Mouse (Mus musculus) stomach, embryonic 16.5 days (tissue): ENCODE measurements around the gene Pax4. TPM values are rescaled to one million over a fixed set of nuclear protein-coding genes. Genes with fewer than 3 reads are reported as not detected.

Source experiments
- ATAC-seq: fragments of 200-750 bp; cut with Nextera tagmentation; 2 replicates; pipeline ENCODE4 v1.8.0; 2017; ENCODE audit warnings: moderate number of reproducible peaks, moderate TSS enrichment; ENCODE audit not compliant: insufficient read depth, low FRiP score
- H3K27ac ChIP-seq: fragments of 300-500 bp; sonication (generic); 2 replicates; pipeline ENCODE4 v1.5.1; 2014; ENCODE audit warnings: low read length
- H3K27me3 ChIP-seq: fragments of 300-500 bp; sonication (generic); 2 replicates; pipeline ENCODE4 v1.6.1; 2014; ENCODE audit warnings: low read length, control low read depth, mixed read lengths; ENCODE audit not compliant: control insufficient read depth, insufficient read depth
- H3K36me3 ChIP-seq: fragments of 300-500 bp; sonication (generic); 2 replicates; pipeline ENCODE4 v1.6.1; 2014; ENCODE audit warnings: low read length; ENCODE audit not compliant: control insufficient read depth, insufficient read depth
- H3K4me1 ChIP-seq: fragments of 300-500 bp; sonication (generic); 2 replicates; pipeline ENCODE4 v1.6.1; 2014; ENCODE audit warnings: low read length, control low read depth, mixed read lengths; ENCODE audit not compliant: control insufficient read depth, insufficient read depth
- H3K4me2 ChIP-seq: fragments of 300-500 bp; sonication (generic); 2 replicates; pipeline ENCODE4 v1.6.1; 2014; ENCODE audit warnings: low read depth, low read length, mixed read lengths
- H3K4me3 ChIP-seq: fragments of 300-500 bp; sonication (generic); replicated peaks from 2 replicates; pipeline ENCODE4 v1.5.1; 2014; ENCODE audit warnings: mild to moderate bottlenecking, low read length
- H3K9ac ChIP-seq: fragments of 300-500 bp; sonication (generic); 2 replicates; pipeline ENCODE4 v1.6.1; 2014; ENCODE audit warnings: low read length
- H3K9me3 ChIP-seq: fragments of 300-500 bp; sonication (generic); replicated peaks from 2 replicates; pipeline ENCODE4 v1.6.1; 2016; ENCODE audit warnings: low read length, control low read depth; ENCODE audit not compliant: control insufficient read depth
- WGBS: fragments of 180-500 bp; shearing (Covaris S2); extraction: QIAGEN DNeasy Blood & Tissue Kit; methylation state at CpG from one replicate; pipeline ENCODE4 v1.1.7; 2014; 5-methylcytosine and 5-hydroxymethylcytosine counted together
- polyA plus RNA-seq: library from polyadenylated mRNA; unstranded; fragments of >200 nt; fragmentation: Nextera tagmentation; extraction: Ambion mirVana; gene quantifications from 2 replicates; pipeline ENCODE4 v1.2.1, GENCODE M21; 2015

Pax4 gene
- polyA plus RNA-seq, 1 experiment from 2014 or later: 1.2 TPM

- 68% methylated on average over 2 of the region's 2 CpGs for WGBS
- peaks cover 24% of the 10 kb centered on the region for H3K4me1 ChIP-seq
- peaks cover 27% of the 10 kb centered on the region for H3K36me3 ChIP-seq
- H3K4me2 ChIP-seq: peak overlapping the region; percentile 92
- H3K4me3 ChIP-seq: peak overlapping the region; percentile 90; the same call in 1 of the 2 replicates
- no peaks in the 10 kb centered on the region for H3K9me3 ChIP-seq
- H3K27me3 ChIP-seq: no peaks in the 10 kb centered on the region
- no peak for ATAC-seq
- no peak overlapping the region for H3K27ac ChIP-seq
- H3K9ac ChIP-seq: no peak overlapping the region
Measured at GRCm38 (mm10) chr6:28419673-28420072, 29.5 kb downstream of the Pax4 start.

DNA sequence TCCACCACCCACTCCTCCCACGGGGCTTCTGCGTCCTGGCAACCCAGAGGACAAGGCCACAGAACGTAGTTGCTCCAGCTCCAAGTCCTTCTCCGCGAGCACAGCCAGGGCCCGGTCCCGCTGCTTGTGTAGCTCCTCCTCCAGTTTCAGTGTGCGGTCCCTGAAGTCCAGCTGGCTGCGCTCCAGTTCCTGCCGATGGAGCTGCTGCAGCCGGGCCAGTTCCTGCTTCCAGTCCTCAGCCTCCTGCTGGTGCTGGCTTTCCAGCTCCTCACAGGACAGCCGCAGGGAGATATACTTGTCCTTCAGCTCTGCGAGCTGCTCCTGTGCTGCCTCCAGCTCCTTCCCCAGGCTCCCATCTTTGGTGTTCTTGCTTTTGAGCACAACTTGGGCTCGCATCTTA is 30.7 kb downstream of the Pax4 start:
- ATAC-seq: no peak
- peaks cover 27% of the 10 kb centered on the region for H3K36me3 ChIP-seq
- no peak overlapping the region for H3K4me3 ChIP-seq
- no peak overlapping the region for H3K27ac ChIP-seq
- peaks cover 19% of the 10 kb centered on the region for H3K4me1 ChIP-seq
- no peak overlapping the region for H3K9ac ChIP-seq
- no peak overlapping the region for H3K4me2 ChIP-seq
- no peaks in the 10 kb centered on the region for H3K27me3 ChIP-seq
- 80% methylated on average over 14 of the region's 14 CpGs for whole genome bisulfite sequencing
- H3K9me3 ChIP-seq: no peaks in the 10 kb centered on the region

- H3K4me3 ChIP-seq: no peak overlapping the region
- H3K4me2 ChIP-seq: no peak overlapping the region
- no peak for ATAC-seq
- peaks cover 15% of the 10 kb centered on the region for H3K4me1 ChIP-seq
- WGBS: 63% methylated on average over 4 of the region's 4 CpGs
- no peak overlapping the region for H3K9ac ChIP-seq
- H3K9me3 ChIP-seq: no peaks in the 10 kb centered on the region
- H3K36me3 ChIP-seq: peaks cover 27% of the 10 kb centered on the region
- H3K27me3 ChIP-seq: no peaks in the 10 kb centered on the region
- no peak overlapping the region for H3K27ac ChIP-seq
Measured at GRCm38 (mm10) chr6:28416981-28417380, 32.2 kb downstream of the Pax4 start.

DNA sequence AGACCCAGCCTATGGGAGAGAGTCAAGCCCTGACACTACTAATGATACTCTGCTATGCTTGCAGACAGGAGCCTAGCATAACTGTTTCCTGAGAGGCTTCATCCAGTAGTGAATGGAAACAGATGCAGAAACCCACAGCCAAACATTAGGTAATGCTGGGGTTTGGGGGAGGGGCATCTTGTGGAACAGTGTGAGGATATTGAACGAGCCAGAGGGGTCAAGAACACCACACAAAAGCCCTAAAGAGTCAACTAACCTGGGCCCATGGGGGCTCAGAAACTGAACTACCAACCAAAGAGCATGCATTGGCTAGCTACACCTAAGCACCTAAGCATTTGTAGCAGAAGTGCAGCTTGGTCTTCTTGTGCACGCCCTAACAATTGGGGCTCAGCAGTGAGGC is 37.9 kb downstream of the Pax4 start:
- no peak overlapping the region for H3K4me2 ChIP-seq
- no peak overlapping the region for H3K9ac ChIP-seq
- no peak overlapping the region for H3K4me3 ChIP-seq
- H3K9me3 ChIP-seq: no peaks in the 10 kb centered on the region
- no peak overlapping the region for H3K27ac ChIP-seq
- peaks cover 8% of the 10 kb centered on the region; the same call in 1 of the 2 replicates for H3K36me3 ChIP-seq
- no peaks in the 10 kb centered on the region for H3K27me3 ChIP-seq
- no peak for ATAC-seq
- WGBS: 66% methylated on average over 2 of the region's 2 CpGs
- no peaks in the 10 kb centered on the region for H3K4me1 ChIP-seq

DNA sequence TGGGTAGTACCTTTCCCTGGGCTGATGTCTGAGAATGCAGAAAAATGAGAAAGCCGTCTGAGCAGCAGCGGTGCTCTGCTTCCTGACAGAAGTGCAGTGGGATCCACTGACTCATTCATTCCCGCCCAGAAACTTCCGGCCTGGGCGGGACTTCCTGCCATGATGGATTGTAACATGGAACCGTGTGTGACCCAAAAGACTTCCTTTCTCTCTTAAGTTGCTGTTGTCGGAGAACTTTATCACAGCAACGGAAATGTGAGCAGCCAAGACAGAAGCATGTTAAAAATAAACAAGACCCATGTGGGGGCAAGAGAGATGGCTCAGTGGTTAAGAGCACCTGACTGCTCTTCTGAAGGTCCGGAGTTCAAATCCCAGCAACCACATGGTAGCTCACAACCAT is 39.1 kb downstream of the Pax4 start:
- WGBS: 73% methylated on average over 9 of the region's 9 CpGs
- ATAC-seq: no peak
- no peak overlapping the region for H3K27ac ChIP-seq

DNA sequence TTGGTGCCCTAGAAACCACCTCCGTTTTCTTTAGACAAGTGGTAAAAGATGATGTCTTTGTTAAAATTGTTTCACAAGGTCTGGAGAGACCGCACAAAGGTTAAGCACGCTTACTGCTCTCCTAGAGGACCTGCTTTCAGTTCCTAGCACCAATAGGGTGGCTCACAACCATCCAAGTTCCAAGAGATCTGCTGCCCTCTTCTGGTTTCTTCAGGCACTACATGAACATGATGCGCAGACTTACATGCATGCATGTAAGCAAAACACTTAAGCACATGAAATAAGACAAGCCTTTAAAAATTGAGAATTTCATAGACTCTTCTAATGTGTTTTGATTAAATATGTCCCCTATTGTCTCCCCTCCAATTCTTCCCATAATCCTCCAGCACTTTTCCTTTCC is 49.4 kb downstream of the Pax4 start:
- WGBS: 86% methylated on average over 4 of the region's 4 CpGs
- H3K27ac ChIP-seq: no peak overlapping the region

More for the DNA sequence above, 39.1 kb downstream of the Pax4 start:
- Histone ChIP-seq H3K4me3 (no peak overlapping the region), H3K4me2 (no peak overlapping the region), H3K9ac (no peak overlapping the region), H3K4me1 (no peaks in the 10 kb centered on the region), H3K27me3 (no peaks in the 10 kb centered on the region), H3K36me3 (no peaks in the 10 kb centered on the region), H3K9me3 (no peaks in the 10 kb centered on the region)

DNA sequence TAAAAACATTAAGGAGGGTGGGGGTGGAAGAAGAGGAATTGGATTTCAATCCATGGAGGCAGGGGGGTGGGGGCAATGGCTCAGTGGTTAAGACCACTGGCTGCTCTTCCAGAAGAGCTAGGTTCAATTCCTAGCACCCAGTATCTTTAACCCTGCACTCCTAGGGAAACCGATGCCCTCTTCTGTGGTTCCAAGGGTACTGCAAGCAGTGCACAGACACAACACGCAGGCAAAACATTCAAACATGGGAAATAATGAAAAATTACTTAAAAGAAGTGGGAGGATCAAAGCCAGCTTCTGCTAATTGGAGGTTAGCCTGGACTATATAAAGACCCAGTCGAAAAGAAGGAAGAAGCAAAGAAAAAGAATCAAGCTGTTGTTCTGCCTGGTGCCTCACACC is 50.4 kb downstream of the Pax4 start:
- no peak overlapping the region for H3K4me3 ChIP-seq
- 80% methylated on average over 3 of the region's 3 CpGs for WGBS
- H3K9ac ChIP-seq: no peak overlapping the region
- no peaks in the 10 kb centered on the region for H3K36me3 ChIP-seq
- peaks cover 14% of the 10 kb centered on the region for H3K27me3 ChIP-seq
- no peak overlapping the region for H3K4me2 ChIP-seq
- H3K9me3 ChIP-seq: 0 out of 2 replicates have a peak, but pooled peaks cover 3% of the 10 kb centered on the region
- H3K4me1 ChIP-seq: no peaks in the 10 kb centered on the region
- ATAC-seq: no peak
- no peak overlapping the region for H3K27ac ChIP-seq

More for the DNA sequence above, 49.4 kb downstream of the Pax4 start:
- no peak overlapping the region for H3K4me3 ChIP-seq
- H3K27me3 ChIP-seq: peaks cover 14% of the 10 kb centered on the region
- H3K9me3 ChIP-seq: peaks cover 6% of the 10 kb centered on the region; the same call in 1 of the 2 replicates
- no peak overlapping the region for H3K4me2 ChIP-seq
- H3K36me3 ChIP-seq: no peaks in the 10 kb centered on the region
- no peak overlapping the region for H3K9ac ChIP-seq
- no peaks in the 10 kb centered on the region for H3K4me1 ChIP-seq
- no peak for ATAC-seq

DNA sequence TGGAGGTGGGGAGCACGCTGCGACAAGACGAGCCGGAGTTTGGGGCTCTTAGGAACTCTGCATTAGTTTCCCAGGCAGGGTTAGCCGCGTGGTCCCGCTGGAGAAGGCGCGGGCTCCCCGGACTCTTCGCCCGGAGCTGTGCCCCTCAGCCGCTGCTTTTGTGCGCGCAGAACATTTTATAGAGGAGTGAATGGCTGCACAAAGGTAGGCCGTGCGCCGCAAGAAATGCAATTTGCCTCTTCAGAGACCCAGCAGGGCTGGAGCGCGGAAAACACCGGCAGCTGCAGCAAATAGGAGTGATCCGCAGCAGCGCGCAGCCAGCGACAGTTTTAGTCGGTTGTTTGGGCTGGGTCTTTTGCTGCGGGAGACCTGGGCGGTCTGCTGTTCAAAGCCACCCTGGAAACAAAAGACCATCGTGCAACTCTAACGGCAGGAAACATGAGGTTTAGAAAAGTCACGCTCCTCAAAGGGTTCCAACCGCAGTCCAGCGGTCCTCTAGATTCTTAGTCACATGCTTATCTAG is 51.4 kb downstream of the Pax4 start, which contains the start of gene Zfp800:
Zfp800 (minus strand) TSS at position 325 of the 523 bp plus-strand sequence.
- H3K27ac ChIP-seq: no peak within 1 kb of the TSS

GRCm38 (mm10) chr6:28396853-28397457 is 52.2 kb downstream of the Pax4 start:
- Histone ChIP-seq H3K4me1 (no peaks in the 10 kb centered on the region), H3K4me3 (peak overlapping the region; percentile 49), H3K9me3 (0 out of 2 replicates have a peak, but pooled peaks cover 3% of the 10 kb centered on the region), H3K9ac (peak overlapping the region; percentile 36), H3K4me2 (peak overlapping the region; percentile 78), H3K36me3 (no peaks in the 10 kb centered on the region), H3K27ac (no peak overlapping the region), H3K27me3 (peaks cover 14% of the 10 kb centered on the region)
- ATAC-seq: no peak
- 6% methylated on average over 19 of the region's 19 CpGs for WGBS

More for the DNA sequence above, 51.4 kb downstream of the Pax4 start, which contains the start of gene Zfp800:
- WGBS: under 1% methylated on average over 33 of the region's 33 CpGs
- Histone ChIP-seq H3K36me3 (no peaks in the 10 kb centered on the region), H3K4me1 (no peaks in the 10 kb centered on the region), H3K4me2 (peak within 1 kb of the TSS; percentile 78), H3K9me3 (0 out of 2 replicates have a peak, but pooled peaks cover 3% of the 10 kb centered on the region), H3K9ac (peak within 1 kb of the TSS; percentile 40), H3K27me3 (peaks cover 14% of the 10 kb centered on the region), H3K4me3 (peak within 1 kb of the TSS; percentile 49)
- no peak for ATAC-seq
